Mouse (Mus musculus): Measurements from ENCODE around the gene Txndc5. TPM values are rescaled to one million over a fixed set of nuclear protein-coding genes. Genes with fewer than 3 reads are reported as not detected.
A peak's percentile ranks its signal among the peaks of the same experiment; 100 is the strongest.

Txndc5 gene
- polyA plus RNA-seq, 1 experiment from 2014 or later: 106 TPM

- no peaks in the 10 kb centered on the region for H3K9me3 ChIP-seq (ENCODE audit: control insufficient read depth)
- H3K36me3 ChIP-seq (ENCODE audit: control insufficient read depth, insufficient read depth): no peaks in the 10 kb centered on the region
- no peak overlapping the region for H3K4me3 ChIP-seq (ENCODE audit: low read depth, low read length)
- peak; percentile 46; the same call in 1 of the 2 replicates for TF ChIP-seq CTCF (IDR thresholded peaks at IDR 0.05; ENCODE audit: low read depth)
- no peak overlapping the region for H3K9ac ChIP-seq (ENCODE audit: low read depth, low read length)
- H3K27me3 ChIP-seq (replicated peaks; ENCODE audit: control insufficient read depth, insufficient read depth, low read length): no peaks in the 10 kb centered on the region
- H3K27ac ChIP-seq (ENCODE audit: low read depth, low read length): no peak overlapping the region
- no peak overlapping the region for H3K4me2 ChIP-seq (replicated peaks; ENCODE audit: low read depth)
- WGBS: 91% methylated on average over 1 of the region's 1 CpGs
- ATAC-seq: no peak
- H3K4me1 ChIP-seq (replicated peaks; ENCODE audit: control insufficient read depth, insufficient read depth, low read length): no peaks in the 10 kb centered on the region
Observed at GRCm38 (mm10) chr13:38463410-38463809, 65.2 kb downstream of the Txndc5 start.

GRCm38 (mm10) chr13:38451446-38451845 lies 77.2 kb downstream of the Txndc5 start:
- no peak overlapping the region for H3K9ac ChIP-seq (ENCODE audit: low read depth, low read length)
- no peak overlapping the region for H3K4me3 ChIP-seq (ENCODE audit: low read depth, low read length)
- no peaks in the 10 kb centered on the region for H3K9me3 ChIP-seq (ENCODE audit: control insufficient read depth)
- H3K4me2 ChIP-seq (replicated peaks; ENCODE audit: low read depth): no peak overlapping the region
- no peak for ATAC-seq
- 90% methylated on average over 5 of the region's 5 CpGs for WGBS
- no peaks in the 10 kb centered on the region for H3K36me3 ChIP-seq (ENCODE audit: control insufficient read depth, insufficient read depth)
- no peak overlapping the region for H3K27ac ChIP-seq (ENCODE audit: low read depth, low read length)
- H3K27me3 ChIP-seq (replicated peaks; ENCODE audit: control insufficient read depth, insufficient read depth, low read length): no peaks in the 10 kb centered on the region
- no peaks in the 10 kb centered on the region for H3K4me1 ChIP-seq (replicated peaks; ENCODE audit: control insufficient read depth, insufficient read depth, low read length)
- TF ChIP-seq CTCF (IDR thresholded peaks at IDR 0.05; ENCODE audit: low read depth): no peak

Other genes starting within 250 kb of the Txndc5 start
- gene Bmp6, start 183.7 kb downstream of the Txndc5 start, polyA plus RNA-seq (2015; fragmentation: Nextera tagmentation; extraction: Ambion mirVana): 0.76 and 1.1 TPM in 2 replicates
- 10.6 and 11.4 TPM in 2 replicates for gene Bloc1s5, start 106.3 kb upstream of the Txndc5 start, polyA plus RNA-seq (2015; fragmentation: Nextera tagmentation; extraction: Ambion mirVana)
- 34.9 and 37.1 TPM in 2 replicates for gene Eef1e1, start 130.2 kb upstream of the Txndc5 start, polyA plus RNA-seq (2015; fragmentation: Nextera tagmentation; extraction: Ambion mirVana)

All from intestine, postnatal 0 days (tissue).